Mouse (Mus musculus) intestine, embryonic 16.5 days (tissue): ENCODE data around the gene Trak1. TPM values are rescaled to one million over a fixed set of nuclear protein-coding genes. Genes with fewer than 3 reads are reported as not detected.

Experiments used
- ATAC-seq: fragments of 200-750 bp; cut with Nextera tagmentation; 2 replicates; pipeline ENCODE4 v1.8.0; 2017; ENCODE audit warnings: moderate TSS enrichment, moderate library complexity
- H3K27ac ChIP-seq: fragments of 300-500 bp; sonication (generic); 2 replicates; pipeline ENCODE4 v1.5.1; 2014; ENCODE audit warnings: mild to moderate bottlenecking, low read length
- H3K27me3 ChIP-seq: fragments of 300-500 bp; sonication (generic); replicated peaks from 2 replicates; pipeline ENCODE4 v1.6.1; 2014; ENCODE audit warnings: low read length, control low read depth, mixed read lengths; ENCODE audit not compliant: control insufficient read depth, insufficient read depth
- H3K36me3 ChIP-seq: fragments of 300-500 bp; sonication (generic); 2 replicates; pipeline ENCODE4 v1.6.1; 2014; ENCODE audit warnings: low read length, control low read depth; ENCODE audit not compliant: control insufficient read depth, insufficient read depth
- H3K4me1 ChIP-seq: fragments of 300-500 bp; sonication (generic); 2 replicates; pipeline ENCODE4 v1.6.1; 2014; ENCODE audit warnings: low read length, control low read depth, mixed read lengths; ENCODE audit not compliant: control insufficient read depth, insufficient read depth
- H3K4me2 ChIP-seq: fragments of 300-500 bp; sonication (generic); 2 replicates; pipeline ENCODE4 v1.6.1; 2014; ENCODE audit warnings: low read depth, low read length, control low read depth
- H3K4me3 ChIP-seq: fragments of 300-500 bp; sonication (generic); 2 replicates; pipeline ENCODE4 v1.5.1; 2014; ENCODE audit warnings: mild to moderate bottlenecking, low read length
- H3K9ac ChIP-seq: fragments of 300-500 bp; sonication (generic); 2 replicates; pipeline ENCODE4 v1.6.1; 2014; ENCODE audit warnings: low read depth, low read length
- H3K9me3 ChIP-seq: fragments of 300-500 bp; sonication (generic); 2 replicates; pipeline ENCODE4 v1.6.1; 2016; ENCODE audit warnings: low read length, control low read depth; ENCODE audit not compliant: control insufficient read depth
- WGBS: fragments of 180-500 bp; shearing (Covaris S2); extraction: QIAGEN DNeasy Blood & Tissue Kit; methylation state at CpG from one replicate; pipeline ENCODE4 v1.1.7; 2014; 5-methylcytosine and 5-hydroxymethylcytosine counted together
- polyA plus RNA-seq: library from polyadenylated mRNA; unstranded; fragments of >200 nt; fragmentation: Nextera tagmentation; extraction: Ambion mirVana; gene quantifications from 2 replicates; pipeline ENCODE4 v1.2.1, GENCODE M21; 2015

The Trak1 gene
- polyA plus RNA-seq, 1 experiment from 2014 or later, result 21.7 TPM

DNA sequence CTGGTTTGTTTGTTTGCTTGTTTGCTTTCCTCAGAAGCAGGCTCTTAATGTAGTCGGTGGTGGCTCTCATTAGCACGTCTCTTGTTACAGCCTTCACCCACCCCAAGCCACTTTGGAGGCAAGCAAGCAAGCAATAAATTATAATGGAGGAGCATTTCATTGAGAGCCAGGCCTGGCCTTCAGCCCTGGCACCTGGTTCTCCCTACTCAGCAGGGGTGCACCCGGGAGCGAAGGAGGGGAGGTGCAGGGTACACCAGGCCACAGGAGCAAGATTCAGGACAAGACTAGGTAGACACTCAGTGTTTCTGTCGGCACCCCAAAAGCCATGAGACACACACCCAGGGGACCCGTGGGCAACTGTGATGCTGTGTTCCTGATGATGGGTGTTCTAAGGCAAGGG, 72.3 kb downstream of the Trak1 start:
- Histone ChIP-seq H3K4me2 (no peak overlapping the region), H3K4me3 (no peak overlapping the region), H3K9ac (no peak overlapping the region), H3K27ac (no peak overlapping the region), H3K4me1 (peaks cover 42% of the 10 kb centered on the region), H3K9me3 (no peaks in the 10 kb centered on the region), H3K36me3 (no peaks in the 10 kb centered on the region), H3K27me3 (no peaks in the 10 kb centered on the region)
- no peak for ATAC-seq
- WGBS, result 66% methylated on average over 6 of the region's 6 CpGs

DNA sequence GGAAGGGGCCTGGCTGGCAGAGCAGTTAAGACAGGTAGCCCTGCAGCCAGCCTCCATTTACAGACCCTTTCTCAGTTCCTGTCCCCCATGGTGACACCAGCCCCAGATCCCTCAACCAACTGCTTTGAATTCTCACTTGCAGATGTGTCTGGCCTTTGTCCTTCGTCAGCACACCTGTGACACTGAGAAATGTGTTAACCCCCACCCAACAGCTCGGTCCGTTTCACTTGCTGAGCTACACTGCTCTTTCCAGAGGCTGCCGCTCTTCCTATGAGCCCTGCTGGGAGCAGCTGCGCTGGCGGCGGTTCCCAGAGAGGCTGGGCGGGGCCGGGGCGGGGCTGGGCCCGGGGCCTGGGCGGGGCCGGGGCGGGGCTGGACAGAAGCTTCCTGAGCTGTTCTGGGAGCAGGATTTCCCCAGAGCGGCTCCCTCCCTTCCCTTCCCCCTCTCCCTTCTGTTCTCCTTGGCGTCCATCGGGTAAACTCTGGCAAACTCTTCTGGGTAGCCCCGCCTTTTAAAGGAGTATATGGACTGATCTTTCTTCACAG, 74.1 kb downstream of the Trak1 start:
- Histone ChIP-seq H3K4me1 (peaks cover 42% of the 10 kb centered on the region), H3K36me3 (no peaks in the 10 kb centered on the region), H3K27me3 (no peaks in the 10 kb centered on the region), H3K9ac (peak overlapping the region; percentile 54), H3K4me2 (peak overlapping the region; percentile 53), H3K4me3 (peak overlapping the region; percentile 24), H3K27ac (peak overlapping the region; percentile 85), H3K9me3 (no peaks in the 10 kb centered on the region)
- WGBS, result under 1% methylated on average over 18 of the region's 18 CpGs
- ATAC-seq, result peak; percentile 93

GRCm38 (mm10) chr9:121371946-121372646, 74.8 kb downstream of the Trak1 start:
- WGBS, result 11% methylated on average over 12 of the region's 13 CpGs
- H3K36me3 ChIP-seq, result no peaks in the 10 kb centered on the region
- H3K9me3 ChIP-seq, result no peaks in the 10 kb centered on the region
- H3K4me3 ChIP-seq, result peak overlapping the region; percentile 24
- H3K9ac ChIP-seq, result peak overlapping the region; percentile 54
- peak overlapping the region; percentile 85 for H3K27ac ChIP-seq
- H3K4me1 ChIP-seq, result peaks cover 42% of the 10 kb centered on the region
- H3K4me2 ChIP-seq, result peak overlapping the region; percentile 53
- no peaks in the 10 kb centered on the region for H3K27me3 ChIP-seq
- peak; percentile 72 for ATAC-seq

GRCm38 (mm10) chr9:121373107-121373506, 75.8 kb downstream of the Trak1 start:
- no peaks in the 10 kb centered on the region for H3K27me3 ChIP-seq
- ATAC-seq, result no peak
- H3K36me3 ChIP-seq, result no peaks in the 10 kb centered on the region
- no peak overlapping the region for H3K4me3 ChIP-seq
- no peak overlapping the region for H3K27ac ChIP-seq
- 55% methylated on average over 13 of the region's 13 CpGs for WGBS
- peaks cover 39% of the 10 kb centered on the region for H3K4me1 ChIP-seq
- H3K9me3 ChIP-seq, result no peaks in the 10 kb centered on the region
- no peak overlapping the region for H3K9ac ChIP-seq
- no peak overlapping the region for H3K4me2 ChIP-seq

GRCm38 (mm10) chr9:121373512-121373911, 76.2 kb downstream of the Trak1 start:
- Histone ChIP-seq H3K4me3 (no peak overlapping the region), H3K27me3 (no peaks in the 10 kb centered on the region), H3K9ac (0 out of 2 replicates have a peak overlapping the region, but pooled peaks have one; percentile 4), H3K36me3 (no peaks in the 10 kb centered on the region), H3K9me3 (no peaks in the 10 kb centered on the region), H3K4me1 (peaks cover 39% of the 10 kb centered on the region), H3K4me2 (no peak overlapping the region), H3K27ac (no peak overlapping the region)
- 62% methylated on average over 4 of the region's 4 CpGs for WGBS
- ATAC-seq, result no peak

- no peaks in the 10 kb centered on the region for H3K27me3 ChIP-seq
- 0 out of 2 replicates have a peak, but pooled peaks have one; percentile 6 for ATAC-seq
- H3K27ac ChIP-seq, result peak overlapping the region; percentile 53
- H3K4me1 ChIP-seq, result peaks cover 39% of the 10 kb centered on the region
- H3K9ac ChIP-seq, result 0 out of 2 replicates have a peak overlapping the region, but pooled peaks have one; percentile 6
- H3K36me3 ChIP-seq, result no peaks in the 10 kb centered on the region
- WGBS, result 31% methylated on average over 9 of the region's 9 CpGs
- no peak overlapping the region for H3K4me3 ChIP-seq
- no peaks in the 10 kb centered on the region for H3K9me3 ChIP-seq
- no peak overlapping the region for H3K4me2 ChIP-seq
Observed at GRCm38 (mm10) chr9:121374076-121374863, 77.0 kb downstream of the Trak1 start.

GRCm38 (mm10) chr9:121374864-121375255, 77.6 kb downstream of the Trak1 start:
- H3K4me3 ChIP-seq, result no peak overlapping the region
- H3K9me3 ChIP-seq, result no peaks in the 10 kb centered on the region
- no peak overlapping the region for H3K27ac ChIP-seq
- 84% methylated on average over 5 of the region's 5 CpGs for WGBS
- no peaks in the 10 kb centered on the region for H3K36me3 ChIP-seq
- H3K4me1 ChIP-seq, result peaks cover 36% of the 10 kb centered on the region
- no peak overlapping the region for H3K9ac ChIP-seq
- no peak overlapping the region for H3K4me2 ChIP-seq
- no peak for ATAC-seq
- no peaks in the 10 kb centered on the region for H3K27me3 ChIP-seq

- no peak for ATAC-seq
- Histone ChIP-seq H3K27me3 (no peaks in the 10 kb centered on the region), H3K9ac (no peak overlapping the region), H3K9me3 (no peaks in the 10 kb centered on the region), H3K4me3 (no peak overlapping the region), H3K4me2 (no peak overlapping the region), H3K4me1 (peaks cover 28% of the 10 kb centered on the region), H3K36me3 (no peaks in the 10 kb centered on the region), H3K27ac (no peak overlapping the region)
- WGBS, result 84% methylated on average over 5 of the region's 5 CpGs
Observed at GRCm38 (mm10) chr9:121376094-121376493, 78.8 kb downstream of the Trak1 start.

DNA sequence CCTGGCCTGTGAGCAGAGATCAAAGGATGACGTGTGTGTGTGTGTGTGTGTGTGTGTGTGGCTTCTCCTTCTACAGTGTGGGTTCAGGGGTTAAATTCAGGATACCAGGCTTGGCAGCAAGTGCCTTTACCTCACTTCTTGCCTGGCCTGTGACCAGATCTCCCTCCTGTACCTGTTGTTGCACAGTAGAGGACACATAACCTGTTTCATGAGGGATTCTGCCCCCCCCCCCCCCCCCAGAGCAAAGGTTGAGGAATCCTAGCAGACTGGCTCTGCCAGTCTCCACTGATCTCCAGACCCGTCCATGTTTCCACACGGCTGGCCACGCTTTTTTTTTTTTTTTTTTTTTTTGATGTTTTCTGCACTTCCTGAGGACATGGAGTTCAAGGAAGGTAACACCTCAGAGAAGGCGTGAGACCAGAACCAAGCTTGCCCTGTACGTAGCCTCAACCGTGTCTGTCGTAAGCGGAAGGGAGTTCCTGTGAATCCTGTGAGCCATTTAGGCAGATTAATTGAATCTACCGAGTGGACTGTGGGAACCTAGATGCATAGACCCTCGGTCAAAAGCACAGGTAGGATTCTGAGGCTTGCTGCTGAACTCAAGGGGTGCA, 83.1 kb downstream of the Trak1 start:
- H3K4me1 ChIP-seq, result peaks cover 36% of the 10 kb centered on the region
- no peak overlapping the region for H3K4me3 ChIP-seq
- no peaks in the 10 kb centered on the region for H3K36me3 ChIP-seq
- H3K4me2 ChIP-seq, result 0 out of 2 replicates have a peak overlapping the region, but pooled peaks have one; percentile 15
- no peaks in the 10 kb centered on the region for H3K9me3 ChIP-seq
- no peak overlapping the region for H3K9ac ChIP-seq
- no peaks in the 10 kb centered on the region for H3K27me3 ChIP-seq
- ATAC-seq, result peak; percentile 67
- WGBS, result 62% methylated on average over 11 of the region's 11 CpGs
- peak overlapping the region; percentile 36; the same call in 1 of the 2 replicates for H3K27ac ChIP-seq
